Mouse (Mus musculus) forebrain, embryonic 12.5 days (tissue): ENCODE results near the gene Fgfr2. TPM values are rescaled to one million over a fixed set of nuclear protein-coding genes. Genes with fewer than 3 reads are reported as not detected.

Experiments
- ATAC-seq: fragments of 200-750 bp; cut with Nextera tagmentation; 2 replicates; pipeline ENCODE4 v1.8.0; 2017; ENCODE audit warnings: moderate TSS enrichment; ENCODE audit not compliant: low FRiP score
- H3K27ac ChIP-seq: fragments of 300-500 bp; sonication (generic); 2 replicates; pipeline ENCODE4 v1.5.1; 2016; ENCODE audit warnings: mild to moderate bottlenecking
- H3K27me3 ChIP-seq: fragments of 300-500 bp; sonication (generic); 2 replicates; pipeline ENCODE4 v1.6.1; 2016; ENCODE audit warnings: mild to moderate bottlenecking
- H3K36me3 ChIP-seq: fragments of 300-500 bp; sonication (generic); replicated peaks from 2 replicates; pipeline ENCODE4 v1.6.1; 2016; ENCODE audit warnings: mild to moderate bottlenecking
- H3K4me1 ChIP-seq: fragments of 300-500 bp; sonication (generic); 2 replicates; pipeline ENCODE4 v1.6.1; 2016
- H3K4me2 ChIP-seq: fragments of 300-500 bp; sonication (generic); 2 replicates; pipeline ENCODE4 v1.6.1; 2016; ENCODE audit warnings: mild to moderate bottlenecking, moderate library complexity
- H3K4me3 ChIP-seq: fragments of 300-500 bp; sonication (generic); replicated peaks from 2 replicates; pipeline ENCODE4 v1.5.1; 2016; ENCODE audit warnings: mild to moderate bottlenecking
- H3K9ac ChIP-seq: fragments of 300-500 bp; sonication (generic); 2 replicates; pipeline ENCODE4 v1.6.1; 2016; ENCODE audit warnings: mild to moderate bottlenecking
- H3K9me3 ChIP-seq: fragments of 300-500 bp; sonication (generic); 2 replicates; pipeline ENCODE4 v1.6.1; 2016
- WGBS: fragments of 180-500 bp; shearing (Covaris S2); methylation state at CpG from one replicate; pipeline ENCODE4 v1.1.7; 2016; 5-methylcytosine and 5-hydroxymethylcytosine counted together
- polyA plus RNA-seq: library from polyadenylated mRNA; unstranded; fragments of >200 nt; fragmentation: Nextera tagmentation; extraction: Ambion mirVana; gene quantifications from 2 replicates; pipeline ENCODE4 v1.2.1, GENCODE M21; 2016

Gene Fgfr2
- polyA plus RNA-seq, 1 experiment from 2014 or later: 89.6 TPM

- Histone ChIP-seq H3K36me3 (peaks cover 96% of the 10 kb centered on the region), H3K4me3 (no peak overlapping the region), H3K9me3 (no peaks in the 10 kb centered on the region), H3K9ac (no peak overlapping the region), H3K27me3 (no peaks in the 10 kb centered on the region), H3K4me2 (no peak overlapping the region), H3K27ac (no peak overlapping the region), H3K4me1 (no peaks in the 10 kb centered on the region)
- ATAC-seq: no peak
- WGBS: 89% methylated on average over 1 of the region's 1 CpGs
These were observed 242.9 kb downstream of the Fgfr2 start for GRCm38 (mm10) chr7:132880276-132880675.

GRCm38 (mm10) chr7:132875391-132876086 is 247.6 kb downstream of the Fgfr2 start:
- WGBS: 92% methylated on average over 2 of the region's 2 CpGs
- ATAC-seq: no peak
- peaks cover 88% of the 10 kb centered on the region for H3K36me3 ChIP-seq

GRCm38 (mm10) chr7:132873043-132873442 is 250.1 kb downstream of the Fgfr2 start:
- no peak overlapping the region for H3K27ac ChIP-seq
- ATAC-seq: no peak
- no peak overlapping the region for H3K4me3 ChIP-seq
- WGBS: 95% methylated on average over 2 of the region's 2 CpGs
- H3K36me3 ChIP-seq: peaks cover 82% of the 10 kb centered on the region
- no peaks in the 10 kb centered on the region for H3K27me3 ChIP-seq
- no peaks in the 10 kb centered on the region for H3K4me1 ChIP-seq
- no peak overlapping the region for H3K4me2 ChIP-seq
- H3K9ac ChIP-seq: no peak overlapping the region
- H3K9me3 ChIP-seq: no peaks in the 10 kb centered on the region

More at GRCm38 (mm10) chr7:132875391-132876086, 247.6 kb downstream of the Fgfr2 start:
- H3K4me1 ChIP-seq: no peaks in the 10 kb centered on the region
- H3K4me3 ChIP-seq: no peak overlapping the region
- no peak overlapping the region for H3K27ac ChIP-seq
- H3K9ac ChIP-seq: no peak overlapping the region
- H3K9me3 ChIP-seq: no peaks in the 10 kb centered on the region
- H3K4me2 ChIP-seq: no peak overlapping the region
- no peaks in the 10 kb centered on the region for H3K27me3 ChIP-seq

DNA sequence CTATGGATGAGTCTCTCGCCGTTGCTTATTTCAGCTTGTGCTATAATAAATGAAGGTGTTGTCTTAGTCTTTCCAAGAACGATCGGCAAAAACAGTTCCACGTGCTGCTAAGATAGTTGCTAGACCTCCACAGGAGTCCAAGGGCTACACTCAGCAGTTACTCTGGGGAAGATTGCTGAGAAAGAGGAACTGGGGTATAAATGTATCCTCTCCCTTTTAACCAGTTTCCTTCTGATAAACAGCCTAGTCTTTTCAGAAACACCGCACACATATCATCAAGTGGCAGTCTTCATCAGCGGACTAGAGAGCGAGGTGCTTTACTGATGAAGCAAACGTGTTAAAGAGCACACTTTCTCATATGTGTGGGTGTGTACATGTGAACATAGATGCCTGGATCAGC is 256.8 kb downstream of the Fgfr2 start:
- H3K9me3 ChIP-seq: no peaks in the 10 kb centered on the region
- no peaks in the 10 kb centered on the region for H3K4me1 ChIP-seq
- no peak for ATAC-seq
- no peak overlapping the region for H3K4me3 ChIP-seq
- 95% methylated on average over 9 of the region's 9 CpGs for WGBS
- no peak overlapping the region for H3K27ac ChIP-seq
- no peak overlapping the region for H3K9ac ChIP-seq
- no peak overlapping the region for H3K4me2 ChIP-seq
- H3K27me3 ChIP-seq: no peaks in the 10 kb centered on the region
- peaks cover 46% of the 10 kb centered on the region for H3K36me3 ChIP-seq

GRCm38 (mm10) chr7:132859042-132859958 is 263.9 kb downstream of the Fgfr2 start, which contains the start of gene Abraxas2:
TSS of gene Abraxas2 (plus strand) at chr7:132859225.
- peak within 1 kb of the TSS; percentile 81 for H3K27ac ChIP-seq
- WGBS: under 1% methylated on average over 51 of the region's 53 CpGs
- peak; percentile 93 for ATAC-seq
- H3K36me3 ChIP-seq: no peaks in the 10 kb centered on the region
- H3K9me3 ChIP-seq: no peaks in the 10 kb centered on the region
- peak within 1 kb of the TSS; percentile 90 for H3K9ac ChIP-seq
- H3K4me3 ChIP-seq: peak within 1 kb of the TSS; percentile 90
- peaks cover 14% of the 10 kb centered on the region for H3K4me1 ChIP-seq
- H3K27me3 ChIP-seq: no peaks in the 10 kb centered on the region
- peak within 1 kb of the TSS; percentile 72 for H3K4me2 ChIP-seq

- Histone ChIP-seq H3K9ac (no peak overlapping the region), H3K9me3 (no peaks in the 10 kb centered on the region), H3K4me3 (no peak overlapping the region), H3K27ac (no peak overlapping the region), H3K4me1 (peaks cover 14% of the 10 kb centered on the region), H3K4me2 (no peak overlapping the region), H3K36me3 (no peaks in the 10 kb centered on the region), H3K27me3 (no peaks in the 10 kb centered on the region)
- WGBS: 70% methylated on average over 5 of the region's 5 CpGs
- no peak for ATAC-seq
These were observed 265.0 kb downstream of the Fgfr2 start for GRCm38 (mm10) chr7:132858043-132858608.

- Histone ChIP-seq H3K4me2 (no peak overlapping the region), H3K27me3 (no peaks in the 10 kb centered on the region), H3K4me3 (no peak overlapping the region), H3K4me1 (peaks cover 21% of the 10 kb centered on the region), H3K27ac (no peak overlapping the region), H3K36me3 (no peaks in the 10 kb centered on the region), H3K9me3 (no peaks in the 10 kb centered on the region), H3K9ac (no peak overlapping the region)
- ATAC-seq: no peak
- 63% methylated on average over 1 of the region's 1 CpGs for WGBS
These were observed 267.1 kb downstream of the Fgfr2 start for GRCm38 (mm10) chr7:132856083-132856482.

DNA sequence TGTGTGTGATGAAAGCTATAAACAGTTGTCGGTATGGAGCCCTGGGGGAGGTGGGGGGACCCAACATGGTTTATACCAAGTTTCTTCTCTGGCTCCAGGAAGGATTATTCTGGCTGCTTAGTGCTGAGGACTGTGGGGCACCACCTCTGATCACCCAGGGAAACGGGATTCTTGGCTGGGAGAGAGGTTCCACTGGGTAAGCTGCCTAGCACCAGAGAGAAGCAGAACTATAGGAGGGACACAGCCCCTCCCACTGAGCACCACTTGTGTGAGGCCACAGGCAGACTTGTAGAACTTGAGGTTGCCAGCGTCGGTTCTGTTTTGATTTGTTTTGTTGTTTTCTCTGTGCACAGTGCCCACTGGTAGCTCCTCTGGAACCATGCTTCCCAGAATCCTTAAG is 269.2 kb downstream of the Fgfr2 start:
- Histone ChIP-seq H3K4me3 (no peak overlapping the region), H3K9me3 (no peaks in the 10 kb centered on the region), H3K27me3 (no peaks in the 10 kb centered on the region), H3K36me3 (peaks cover 12% of the 10 kb centered on the region), H3K9ac (no peak overlapping the region), H3K27ac (no peak overlapping the region), H3K4me1 (peaks cover 14% of the 10 kb centered on the region), H3K4me2 (no peak overlapping the region)
- 73% methylated on average over 4 of the region's 4 CpGs for WGBS
- no peak for ATAC-seq

DNA sequence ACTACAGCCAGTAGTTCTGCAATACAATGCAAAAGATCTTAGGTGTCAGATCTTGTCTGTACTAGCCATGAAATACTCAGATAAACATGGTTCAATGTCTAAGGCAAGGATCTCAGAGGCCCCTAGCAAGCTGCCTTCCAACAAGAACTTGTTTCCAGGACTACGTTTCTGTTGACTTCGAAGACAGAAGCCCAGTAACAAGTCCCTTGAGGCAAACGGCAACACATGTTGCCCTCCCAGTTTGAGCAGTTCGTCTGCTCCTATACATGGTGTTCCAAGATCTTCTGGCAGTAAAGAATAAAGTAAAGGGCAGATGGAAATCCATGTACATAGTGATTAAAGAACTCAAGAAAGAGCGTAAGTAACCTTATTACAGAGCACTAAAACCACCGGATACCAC is 269.8 kb downstream of the Fgfr2 start:
- Histone ChIP-seq H3K4me3 (no peak overlapping the region), H3K9ac (no peak overlapping the region), H3K4me2 (no peak overlapping the region), H3K9me3 (no peaks in the 10 kb centered on the region), H3K36me3 (peaks cover 16% of the 10 kb centered on the region), H3K27me3 (no peaks in the 10 kb centered on the region), H3K27ac (no peak overlapping the region), H3K4me1 (peaks cover 10% of the 10 kb centered on the region)
- ATAC-seq: no peak
- WGBS: 78% methylated on average over 6 of the region's 6 CpGs

DNA sequence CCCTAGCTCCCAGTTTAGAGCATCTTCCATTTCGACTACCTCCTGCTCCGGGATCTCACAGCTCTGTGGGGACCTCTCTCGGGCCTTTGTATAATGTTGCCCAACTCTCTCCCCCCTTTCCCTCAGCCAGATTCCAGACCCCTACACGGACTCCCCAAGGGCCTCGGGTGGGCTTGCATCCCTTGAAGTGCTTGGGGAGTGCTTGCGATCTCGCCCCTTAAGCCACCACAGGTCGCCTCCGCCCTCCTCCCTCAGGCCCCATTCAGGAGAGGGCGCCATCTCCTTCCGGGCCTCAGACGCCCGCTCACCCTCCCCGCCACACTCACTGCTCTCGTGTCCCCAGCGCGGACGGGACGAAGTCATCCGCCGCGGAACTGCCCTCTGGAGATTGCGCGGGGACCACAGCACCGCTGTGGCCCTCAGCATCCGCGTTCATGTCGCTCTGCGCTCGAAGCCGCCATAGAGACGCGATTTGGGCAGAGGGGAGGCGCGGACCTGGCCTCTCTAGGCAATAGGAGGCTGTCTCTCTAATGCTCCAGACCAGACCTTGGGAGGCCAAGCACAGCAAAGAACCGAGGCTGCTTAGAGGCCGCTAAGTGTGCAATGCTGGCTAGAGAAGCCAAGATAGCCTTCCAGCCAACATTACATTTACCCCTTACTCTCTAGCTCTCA is 270.8 kb downstream of the Fgfr2 start, which contains the start of gene Eef1akmt2:
Gene Eef1akmt2, minus strand, starts transcription at position 501 of the 672 bp plus-strand sequence.
- under 1% methylated on average over 37 of the region's 37 CpGs for WGBS
- H3K4me3 ChIP-seq: peak within 1 kb of the TSS; percentile 68
- H3K27me3 ChIP-seq: no peaks in the 10 kb centered on the region
- H3K36me3 ChIP-seq: peaks cover 26% of the 10 kb centered on the region
- peaks cover 10% of the 10 kb centered on the region for H3K4me1 ChIP-seq
- H3K27ac ChIP-seq: peak within 1 kb of the TSS; percentile 98
- peak within 1 kb of the TSS; percentile 79 for H3K9ac ChIP-seq
- peak within 1 kb of the TSS; percentile 65 for H3K4me2 ChIP-seq
- H3K9me3 ChIP-seq: no peaks in the 10 kb centered on the region
- peak; percentile 97 for ATAC-seq

GRCm38 (mm10) chr7:132843152-132843551 is 280.0 kb downstream of the Fgfr2 start:
- Histone ChIP-seq H3K9ac (no peak overlapping the region), H3K4me1 (no peaks in the 10 kb centered on the region), H3K27me3 (no peaks in the 10 kb centered on the region), H3K9me3 (no peaks in the 10 kb centered on the region), H3K27ac (no peak overlapping the region), H3K36me3 (peaks cover 47% of the 10 kb centered on the region), H3K4me3 (no peak overlapping the region), H3K4me2 (no peak overlapping the region)
- no peak for ATAC-seq
- 91% methylated on average over 3 of the region's 3 CpGs for WGBS

- H3K9ac ChIP-seq: no peak overlapping the region
- peaks cover 42% of the 10 kb centered on the region for H3K36me3 ChIP-seq
- no peak overlapping the region for H3K4me2 ChIP-seq
- H3K27me3 ChIP-seq: no peaks in the 10 kb centered on the region
- no peak overlapping the region for H3K27ac ChIP-seq
- ATAC-seq: no peak
- no peaks in the 10 kb centered on the region for H3K9me3 ChIP-seq
- H3K4me3 ChIP-seq: no peak overlapping the region
- no peaks in the 10 kb centered on the region for H3K4me1 ChIP-seq
- 100% methylated on average over 1 of the region's 1 CpGs for WGBS
These were observed 280.7 kb downstream of the Fgfr2 start for GRCm38 (mm10) chr7:132842455-132842854.
